ENCODE assay signal across 8 mouse cellular contexts in genomic region chr1:118481365-118481702, GRCm38 (mm10).
DNase-seq lines count a peak whose midpoint lies in the region; ATAC-seq and TF ChIP-seq lines count a peak whose summit lies in the region.

No protein-coding gene starts in this region.

- H3K4me1 ChIP-seq in intestine, embryonic 14.5 days (replicated peaks; ENCODE audit: control insufficient read depth, insufficient read depth, low read length), result no peaks in the 10 kb centered on the region
- H3K4me1 ChIP-seq in intestine, embryonic 15.5 days (replicated peaks), result no peaks in the 10 kb centered on the region
- peaks cover 23% of the 10 kb centered on the region for H3K4me1 ChIP-seq in heart, postnatal 0 days (ENCODE audit: control insufficient read depth, insufficient read depth)

- no peak for DNase-seq in intestine, embryonic 14.5 days (ENCODE audit: low spot score)
- DNase-seq in brain, adult 2 months (ENCODE audit: low read depth, low spot score), result peak; percentile 48
- DNase-seq in heart, postnatal 0 days (ENCODE audit: low spot score), result peak; percentile 61
- DNase-seq in lung, postnatal 14 days, result peak; percentile 59
- DNase-seq in embryo, embryonic 11 days, result no peak
- no peak for DNase-seq in thymus, postnatal 0 days (ENCODE audit: low spot score)

- no peak for TF ChIP-seq EP300 in heart, postnatal 0 days (IDR thresholded peaks at IDR 0.05; ENCODE audit: low read depth)

- ATAC-seq in intestine, embryonic 14.5 days (replicated peaks; ENCODE audit: low FRiP score, low TSS enrichment, low read depth), result 0 out of 2 replicates have a peak, but pooled peaks have one; percentile 9
- ATAC-seq in intestine, embryonic 15.5 days, result no peak
- ATAC-seq in heart, postnatal 0 days (ENCODE audit: insufficient read depth, low read depth), result peak; percentile 14; the same call in 1 of the 2 replicates
- ATAC-seq in activated CD4-positive, CD25-positive, alpha-beta regulatory T cell, adult 4 months, result no peak

- no peak overlapping the region for H3K4me2 ChIP-seq in intestine, embryonic 14.5 days (ENCODE audit: low read length)
- no peak overlapping the region for H3K4me2 ChIP-seq in intestine, embryonic 15.5 days (replicated peaks)
- peak overlapping the region; percentile 69 for H3K4me2 ChIP-seq in heart, postnatal 0 days (ENCODE audit: low read depth, low read length)

- 63% methylated on average over 4 of the region's 4 CpGs for WGBS in intestine, embryonic 14.5 days
- WGBS in intestine, embryonic 15.5 days, result 56% methylated on average over 4 of the region's 4 CpGs
- WGBS in heart, postnatal 0 days, result 23% methylated on average over 4 of the region's 4 CpGs

- no peak for TF ChIP-seq CTCF in heart, postnatal 0 days (IDR thresholded peaks at IDR 0.05; ENCODE audit: low read depth)

- no peaks in the 10 kb centered on the region for H3K27me3 ChIP-seq in intestine, embryonic 14.5 days (replicated peaks; ENCODE audit: control insufficient read depth, insufficient read depth, low read length)
- H3K27me3 ChIP-seq in intestine, embryonic 15.5 days (replicated peaks), result no peaks in the 10 kb centered on the region
- no peaks in the 10 kb centered on the region for H3K27me3 ChIP-seq in heart, postnatal 0 days (ENCODE audit: control insufficient read depth, insufficient read depth, low read length)

- H3K4me3 ChIP-seq in intestine, embryonic 14.5 days (ENCODE audit: low read depth, low read length), result no peak overlapping the region
- H3K4me3 ChIP-seq in intestine, embryonic 15.5 days (replicated peaks), result no peak overlapping the region
- H3K4me3 ChIP-seq in heart, postnatal 0 days (ENCODE audit: low read depth, low read length), result peak overlapping the region; percentile 56

- H3K9ac ChIP-seq in intestine, embryonic 14.5 days (ENCODE audit: low read length), result no peak overlapping the region
- H3K9ac ChIP-seq in intestine, embryonic 15.5 days, result no peak overlapping the region
- peak overlapping the region; percentile 82 for H3K9ac ChIP-seq in heart, postnatal 0 days (replicated peaks; ENCODE audit: low read depth, low read length)

- no peaks in the 10 kb centered on the region for H3K36me3 ChIP-seq in intestine, embryonic 14.5 days (ENCODE audit: control insufficient read depth, insufficient read depth, low read length)
- no peaks in the 10 kb centered on the region for H3K36me3 ChIP-seq in intestine, embryonic 15.5 days
- H3K36me3 ChIP-seq in heart, postnatal 0 days (replicated peaks; ENCODE audit: control insufficient read depth, insufficient read depth, low read length), result no peaks in the 10 kb centered on the region; the same call in 1 of the 2 replicates

- no peaks in the 10 kb centered on the region for H3K9me3 ChIP-seq in intestine, embryonic 14.5 days (ENCODE audit: control insufficient read depth, low read length)
- H3K9me3 ChIP-seq in intestine, embryonic 15.5 days, result no peaks in the 10 kb centered on the region
- H3K9me3 ChIP-seq in heart, postnatal 0 days (replicated peaks; ENCODE audit: control insufficient read depth, low read length), result no peaks in the 10 kb centered on the region

- H3K27ac ChIP-seq in intestine, embryonic 14.5 days (ENCODE audit: low read depth), result no peak overlapping the region
- no peak overlapping the region for H3K27ac ChIP-seq in intestine, embryonic 15.5 days
- H3K27ac ChIP-seq in heart, postnatal 0 days (ENCODE audit: low read depth), result peak overlapping the region; percentile 97

Comparison
In these comparisons a context has a peak if more than half of its experiments do, and no peak if none do; other contexts are left out.
1. ATAC-seq: peak in intestine, embryonic 14.5 days (single experiment) and heart, postnatal 0 days (single experiment); none in intestine, embryonic 15.5 days (single experiment) and activated CD4-positive, CD25-positive, alpha-beta regulatory T cell, adult 4 months (single experiment).
2. DNase-seq: peak in brain, adult 2 months (single experiment), heart, postnatal 0 days (single experiment) and lung, postnatal 14 days (single experiment); none in intestine, embryonic 14.5 days (single experiment), embryo, embryonic 11 days (single experiment) and thymus, postnatal 0 days (single experiment).